Mouse (Mus musculus) 416B (cell line): Measurements from ENCODE around the gene Lrch1.
A peak's percentile ranks its signal among the peaks of the same experiment; 100 is the strongest.

ENCODE experiments used
- DNase-seq: peaks from one replicate; pipeline ENCODE4 v3.0.0; 2011; ENCODE audit warnings: low read depth

The Lrch1 gene

DNA sequence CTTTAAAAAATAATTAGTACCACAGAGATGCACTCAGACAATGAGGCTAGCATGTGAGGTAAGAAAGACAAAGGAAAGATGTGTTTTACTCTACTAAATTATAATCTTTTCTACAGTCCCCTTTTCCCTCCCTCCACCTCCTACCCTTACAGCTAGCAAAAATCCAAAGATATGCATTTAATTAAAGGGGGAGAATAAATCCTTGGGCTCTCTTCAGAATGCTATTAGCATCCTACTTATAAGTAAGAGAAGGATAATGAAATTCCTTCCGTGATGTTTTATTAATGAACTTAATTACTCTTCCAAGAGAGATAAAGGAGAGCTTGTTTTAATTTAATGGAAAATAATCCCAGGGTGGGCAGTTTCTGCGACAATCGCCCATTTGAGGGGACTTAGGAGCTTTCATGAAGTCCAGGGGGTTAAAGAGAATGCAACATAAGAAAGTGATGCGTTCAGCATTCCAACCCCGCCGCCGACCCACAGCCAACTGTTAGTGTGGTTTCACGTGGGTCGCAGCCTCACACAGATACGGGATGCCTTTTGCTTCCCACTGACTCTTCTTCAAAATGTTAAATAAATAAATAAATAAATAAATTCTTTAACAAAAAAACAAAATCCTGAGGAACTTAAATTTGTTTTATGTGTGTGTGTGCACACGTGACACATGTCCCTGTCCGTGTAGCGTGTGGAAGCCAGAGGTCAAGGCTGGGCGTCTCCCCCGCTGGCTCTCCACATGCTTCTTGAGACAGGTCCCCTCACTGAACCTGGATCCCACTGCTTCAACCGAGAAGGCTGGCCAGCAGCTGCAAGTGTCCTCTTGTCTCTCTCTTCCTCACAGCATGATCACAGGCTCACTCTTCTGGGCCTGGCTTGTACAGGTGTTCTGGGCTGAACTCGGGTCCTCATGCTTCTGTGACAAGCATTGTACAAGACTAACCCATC lies 132.6 kb downstream of the Lrch1 start:
- DNase-seq, result no peak

DNA sequence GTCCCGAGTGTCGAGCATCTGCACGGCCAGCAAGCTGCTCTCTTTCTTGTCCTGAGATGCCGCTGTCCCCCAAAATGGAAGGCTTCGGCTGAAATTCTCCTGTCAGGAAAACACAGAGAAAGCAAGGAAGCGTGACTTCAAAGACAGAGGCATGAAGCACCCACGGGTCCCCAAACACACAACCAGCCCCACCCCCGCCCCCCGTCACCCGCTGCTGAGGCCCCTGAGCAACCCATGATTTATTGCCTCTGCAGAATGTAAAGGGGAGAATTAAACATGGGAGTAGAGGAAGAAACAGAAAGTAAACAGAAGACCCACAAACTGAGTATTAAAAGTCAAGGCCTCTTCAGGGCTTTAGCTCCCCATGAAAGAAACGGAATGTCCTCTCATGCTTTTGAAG lies 136.1 kb downstream of the Lrch1 start:
- no peak for DNase-seq

DNA sequence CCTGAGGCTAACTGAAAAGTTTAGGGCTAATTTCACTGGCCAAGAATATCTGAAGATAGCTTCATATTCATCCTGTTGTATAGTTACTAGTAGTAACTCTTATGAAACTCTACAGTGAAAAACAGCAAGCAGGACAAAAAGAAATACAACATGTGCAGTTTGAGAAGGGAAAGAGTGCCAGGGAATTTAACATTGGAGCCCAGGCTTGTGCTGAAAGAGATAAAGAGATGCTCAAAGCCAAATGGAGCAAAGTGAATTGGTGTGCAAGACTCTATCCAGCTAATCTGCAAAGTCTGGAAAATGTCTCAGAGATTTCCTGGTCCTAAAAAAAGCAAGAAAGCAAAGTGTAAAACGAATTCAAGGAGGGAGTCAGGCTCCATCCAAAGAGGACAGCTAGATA lies 145.7 kb downstream of the Lrch1 start:
- DNase-seq, result no peak

DNA sequence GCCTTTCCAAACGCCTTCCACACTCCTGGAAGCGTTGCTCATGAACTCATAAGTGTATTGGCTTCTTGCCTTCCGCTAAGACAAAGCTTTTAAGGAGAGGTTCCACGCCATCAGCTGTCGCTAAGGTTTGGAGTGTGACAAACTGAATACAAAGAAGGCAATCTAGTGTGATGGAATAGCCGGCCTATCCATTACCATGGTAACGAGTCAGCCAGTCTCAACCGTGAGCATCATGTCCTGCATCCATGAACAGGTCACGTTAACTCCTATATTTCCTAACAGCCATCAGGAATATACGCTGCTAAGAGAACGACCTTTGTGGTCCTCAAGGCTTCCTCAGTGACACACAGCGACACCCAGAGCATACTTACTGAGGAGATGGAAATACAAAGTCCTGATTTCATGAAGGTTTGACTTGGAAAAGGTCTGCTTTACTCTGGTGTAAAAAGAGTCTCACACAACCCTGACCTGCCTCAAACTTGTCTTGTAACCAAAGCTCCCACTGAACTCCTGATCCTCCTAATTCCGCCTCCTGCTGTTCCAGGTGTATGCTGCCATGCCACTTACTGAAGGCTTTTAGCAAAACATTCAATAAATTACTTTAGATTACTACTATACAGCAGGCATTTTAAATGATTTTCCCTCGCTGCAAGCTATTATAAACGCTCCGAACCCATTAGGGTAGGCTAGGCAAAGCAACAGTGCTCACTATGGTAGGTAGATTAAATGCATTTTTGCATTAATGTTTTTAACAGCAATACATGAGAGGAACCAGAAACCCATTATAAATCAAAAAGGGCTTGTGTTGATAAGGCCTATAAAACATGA lies 149.4 kb downstream of the Lrch1 start:
- no peak for DNase-seq

DNA sequence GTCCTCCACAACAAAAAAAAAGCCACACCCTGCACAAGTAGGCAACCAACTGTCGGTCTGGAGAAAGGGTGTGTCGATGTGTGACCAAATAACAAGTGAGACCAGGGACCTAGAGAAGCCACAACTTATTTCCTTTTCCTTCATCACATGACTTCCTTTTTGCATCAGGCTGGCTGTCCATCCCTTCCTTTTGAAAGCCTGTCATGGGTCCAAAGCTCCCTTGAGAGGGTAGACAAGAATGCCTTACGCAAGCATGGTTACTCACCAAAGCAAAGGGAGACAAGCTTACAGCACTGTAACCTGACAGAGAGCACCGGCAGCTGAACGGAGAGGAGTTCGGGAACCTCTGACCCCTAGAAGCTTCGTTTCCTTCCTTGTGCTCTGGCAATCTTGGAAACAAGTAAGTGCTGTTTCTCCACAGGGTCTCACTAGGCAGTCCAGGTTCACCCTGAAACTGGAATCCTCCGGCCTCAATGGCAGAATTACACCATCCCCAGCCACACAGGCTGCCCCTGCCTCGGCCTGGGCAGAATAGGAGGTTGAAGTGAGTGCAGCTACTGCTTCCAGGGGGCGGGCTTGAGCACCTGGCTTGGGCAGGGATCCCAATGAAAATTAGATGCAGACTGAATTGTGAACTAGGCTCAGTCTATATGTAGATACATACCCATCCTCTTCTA lies 150.2 kb downstream of the Lrch1 start:
- peak; percentile 88 for DNase-seq

DNA sequence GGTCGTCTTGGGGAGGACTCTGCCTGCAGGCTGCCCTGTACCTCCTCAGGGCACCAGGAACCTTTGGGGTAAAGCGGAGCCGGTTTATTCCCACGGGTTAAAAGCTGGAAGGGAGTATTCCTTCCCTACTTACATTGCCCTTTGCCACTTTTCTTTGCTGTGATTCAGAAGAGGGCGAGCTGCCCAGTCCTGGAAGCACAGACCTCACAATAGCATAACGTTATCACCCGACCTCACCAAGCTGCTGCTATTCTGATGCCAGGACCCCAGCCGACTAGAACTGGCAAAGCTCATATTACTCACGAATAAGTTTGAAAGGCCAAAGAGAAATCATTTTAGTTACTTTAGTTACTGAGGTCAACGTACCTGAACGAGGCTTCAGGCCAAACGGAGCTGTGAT lies 152.7 kb downstream of the Lrch1 start:
- DNase-seq, result no peak

DNA sequence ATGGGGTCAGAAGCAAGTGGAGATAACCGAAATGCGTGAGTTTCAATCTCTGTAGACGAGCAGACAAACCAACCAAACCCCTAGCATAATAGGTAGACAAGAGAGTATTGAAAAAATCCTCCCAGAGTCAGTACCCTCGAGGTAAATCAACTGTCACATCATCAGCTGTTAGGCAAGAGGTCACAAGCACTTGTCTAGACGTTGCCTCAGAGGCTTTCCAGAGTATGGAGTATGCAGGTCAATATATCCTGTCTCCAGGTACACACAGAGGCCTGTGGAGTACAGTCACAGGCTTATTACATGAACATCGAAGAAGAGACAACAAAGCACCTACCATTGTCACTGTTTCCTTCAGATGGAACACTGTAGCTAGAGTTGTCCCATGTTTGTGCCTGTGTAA lies 154.9 kb downstream of the Lrch1 start:
- no peak for DNase-seq

DNA sequence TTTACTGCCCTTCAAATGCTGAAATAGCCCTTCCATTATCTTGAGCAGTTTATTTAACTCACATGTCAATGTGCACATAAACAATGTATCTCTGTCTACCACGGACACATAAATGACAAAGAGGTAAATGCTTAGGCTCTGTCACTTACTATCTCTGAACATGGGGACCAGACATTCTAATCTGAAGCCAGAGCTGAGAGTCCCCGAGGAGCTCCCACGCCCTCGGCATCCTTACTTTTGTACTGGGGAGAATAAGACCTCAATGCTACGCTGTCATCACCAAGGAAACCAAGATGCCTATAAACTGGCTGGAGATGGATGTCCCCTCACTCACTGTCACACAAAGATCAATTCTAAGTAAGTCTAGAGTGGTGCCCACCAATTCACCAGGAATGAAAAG lies 157.1 kb downstream of the Lrch1 start:
- DNase-seq, result no peak

DNA sequence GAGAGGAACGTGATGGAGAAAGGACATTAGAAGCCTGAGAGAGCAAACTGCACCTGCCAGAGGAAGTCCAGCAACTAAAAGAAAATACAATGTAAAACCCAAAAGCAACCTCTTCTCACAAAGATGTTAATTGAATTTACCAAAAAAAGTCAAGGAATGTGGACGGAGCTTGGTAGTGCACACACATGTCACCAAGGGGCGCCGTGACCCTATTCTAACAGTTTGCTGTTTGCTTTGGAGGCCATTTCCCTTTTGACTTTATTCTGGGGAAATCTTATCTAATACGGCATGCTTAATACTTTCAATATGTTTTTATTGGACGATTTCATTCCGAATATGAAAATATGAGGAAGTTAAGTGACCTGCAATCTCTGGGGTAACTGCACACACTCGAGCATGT lies 158.9 kb downstream of the Lrch1 start:
- peak; percentile 33 for DNase-seq

DNA sequence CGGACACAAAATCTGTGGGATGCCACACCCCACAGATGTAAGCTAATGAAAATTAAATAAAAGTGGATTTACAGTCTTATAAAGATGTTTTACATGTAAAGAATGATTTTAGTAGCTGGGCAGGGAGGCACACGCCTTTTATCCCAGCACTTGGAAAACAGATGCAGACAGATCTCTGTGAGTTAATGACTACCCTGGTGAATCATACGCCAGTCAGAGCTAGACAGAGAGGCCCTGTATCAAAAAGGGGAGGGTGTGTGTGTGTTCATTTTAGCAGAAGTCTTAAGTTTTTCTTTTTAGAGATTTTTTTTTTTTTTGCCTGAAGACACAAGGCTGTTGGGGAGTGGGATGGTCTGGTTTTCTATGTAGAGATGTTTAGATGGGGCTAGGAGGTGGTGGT lies 160.0 kb downstream of the Lrch1 start:
- DNase-seq, result no peak

DNA sequence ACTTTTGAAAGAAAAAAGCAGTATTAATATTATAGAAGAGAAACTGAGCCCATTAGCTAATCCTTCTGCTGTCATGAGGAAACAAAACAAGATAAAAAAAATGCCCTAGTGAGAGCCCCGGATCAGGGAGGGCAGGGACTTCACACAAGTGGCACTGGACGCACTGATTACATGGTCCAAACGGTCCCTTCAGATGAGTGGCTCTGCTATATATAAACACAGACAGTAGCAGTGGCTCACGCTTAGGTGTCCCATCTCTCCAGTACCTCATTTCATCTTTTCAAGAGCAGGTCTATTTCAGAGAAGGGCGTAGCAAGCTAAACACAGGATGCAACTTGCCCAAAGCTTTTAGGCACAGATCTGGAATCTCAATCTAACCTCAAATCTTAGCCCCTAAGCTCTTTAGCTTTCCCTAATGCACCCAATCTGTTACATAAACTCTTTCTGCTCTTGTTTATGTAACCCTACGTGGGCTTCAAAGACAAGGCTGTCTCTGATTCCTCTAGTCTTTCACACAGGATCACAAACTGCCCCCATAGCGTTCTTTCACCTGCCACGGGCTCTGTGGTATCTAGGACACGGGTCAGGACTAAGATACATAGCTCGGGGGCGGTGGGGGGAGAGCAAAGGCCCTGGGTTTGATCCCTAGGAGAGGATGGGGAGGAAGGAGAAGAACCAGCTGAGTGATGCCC lies 163.3 kb downstream of the Lrch1 start:
- no peak for DNase-seq

DNA sequence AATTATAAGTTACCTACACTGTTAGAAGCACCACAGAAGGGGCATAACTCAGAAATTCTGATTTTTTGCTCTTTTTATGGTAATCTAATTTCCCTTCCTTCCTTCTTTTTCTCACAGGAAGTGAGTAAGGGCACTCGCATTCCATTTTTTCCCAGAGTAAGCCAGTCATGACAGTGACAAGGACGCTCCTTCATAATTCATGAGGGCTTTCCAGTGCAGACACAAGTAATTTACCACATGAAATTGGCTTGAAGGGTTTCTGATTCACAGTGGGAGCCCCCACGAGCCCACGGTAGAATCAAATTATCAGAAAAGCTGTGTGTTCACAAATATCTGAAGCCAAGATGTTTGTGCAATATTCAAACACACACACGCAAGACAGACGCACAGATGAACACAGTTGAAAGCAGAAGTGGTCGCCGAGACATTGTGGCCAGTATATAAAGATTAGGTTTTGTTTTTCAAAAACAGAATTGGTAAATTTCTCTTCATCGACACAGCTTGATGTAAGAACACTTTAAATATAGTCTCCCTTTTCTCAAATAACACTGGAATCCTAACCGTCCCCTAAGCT lies 173.5 kb downstream of the Lrch1 start:
- DNase-seq, result peak; percentile 20

DNA sequence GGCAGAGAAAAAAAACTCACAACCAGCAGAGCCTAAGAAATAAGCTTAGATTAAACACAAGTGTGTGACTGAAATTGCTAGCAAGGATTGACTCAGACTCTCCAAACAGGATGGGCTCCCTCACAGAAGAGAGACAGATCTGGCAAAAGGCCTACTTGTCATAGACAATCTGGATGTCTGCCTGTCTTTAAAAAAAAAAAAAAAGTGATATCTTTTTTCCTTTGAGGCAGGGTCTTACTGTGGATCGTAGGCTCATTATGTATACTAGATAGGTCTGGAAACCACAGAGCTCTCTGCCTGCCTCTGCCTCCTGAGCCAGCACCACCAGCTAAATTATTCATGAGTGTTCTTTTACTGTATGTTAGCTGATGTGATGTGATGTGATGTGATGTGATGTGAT lies 179.8 kb downstream of the Lrch1 start:
- no peak for DNase-seq

DNA sequence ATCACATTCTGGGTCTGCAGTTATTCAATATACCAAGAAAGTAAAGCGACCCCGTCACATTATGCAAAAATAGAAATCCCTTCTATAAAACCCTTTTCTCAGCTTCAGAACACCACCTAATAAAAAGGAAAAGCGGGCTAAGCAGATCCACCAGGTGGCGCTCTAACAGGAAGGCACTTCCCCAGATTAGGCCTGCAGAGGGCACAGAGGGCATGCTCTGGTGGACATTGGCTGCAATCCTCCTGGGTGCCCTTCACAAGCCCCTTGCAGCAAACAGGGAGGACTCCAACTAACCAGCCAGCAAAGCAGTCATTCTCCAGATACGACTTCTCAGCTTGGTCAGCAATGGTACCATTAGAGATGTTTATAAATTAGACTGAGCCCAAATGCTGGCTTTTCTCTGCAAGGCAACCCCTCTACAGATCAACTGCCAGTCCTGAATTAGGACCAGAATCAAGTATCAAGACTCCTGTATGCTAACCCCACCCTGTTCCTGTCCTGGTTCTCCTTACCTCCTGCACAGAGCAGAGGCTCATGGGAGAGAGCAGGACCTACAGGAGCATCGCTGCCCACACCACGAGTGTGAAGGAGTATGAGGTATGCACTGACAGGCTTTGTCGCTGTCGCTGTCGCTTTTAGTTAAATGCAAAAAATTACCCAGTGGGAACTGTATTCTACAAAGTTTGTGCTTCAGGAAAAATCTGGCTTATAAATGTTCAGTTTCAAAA lies 183.3 kb downstream of the Lrch1 start:
- peak; percentile 76 for DNase-seq

DNA sequence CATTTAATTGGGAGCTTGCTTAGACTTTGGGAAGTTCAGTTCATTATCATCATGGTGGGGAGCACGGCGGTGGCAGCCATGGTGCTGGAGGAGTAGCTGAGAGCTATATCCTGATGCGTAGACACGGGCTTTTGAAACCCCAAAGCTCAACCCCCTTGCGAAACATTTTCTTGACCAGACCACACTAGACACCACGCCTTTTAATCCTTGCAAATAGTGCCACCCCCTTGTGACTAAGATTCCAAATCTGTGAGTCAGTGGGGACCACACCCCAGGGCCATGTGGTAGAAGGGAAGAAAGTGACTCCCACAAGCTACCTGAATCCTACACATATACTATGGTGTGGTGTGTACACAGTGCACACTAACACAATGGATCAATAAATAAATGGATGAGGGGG lies 210.8 kb downstream of the Lrch1 start:
- DNase-seq, result peak; percentile 79

DNA sequence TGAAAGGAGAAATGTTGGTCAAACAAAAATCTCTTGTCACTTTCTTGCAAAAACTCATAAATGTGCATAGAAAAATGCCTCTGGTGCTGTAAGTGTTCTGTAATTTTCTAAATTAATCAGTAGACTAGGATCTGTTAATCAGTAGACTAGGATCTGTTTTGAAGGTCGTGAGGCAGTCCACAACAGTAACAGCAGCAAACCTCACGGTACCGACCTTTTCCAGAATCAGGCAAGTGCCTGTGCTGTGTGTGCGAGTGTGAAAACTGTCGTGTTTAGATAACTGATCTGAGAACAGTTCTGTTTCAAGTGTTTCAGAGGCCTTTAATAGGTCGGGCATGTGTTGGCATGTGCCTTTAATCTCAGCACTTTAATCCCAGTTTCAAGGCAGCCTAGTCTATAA lies 212.2 kb downstream of the Lrch1 start:
- DNase-seq, result no peak

DNA sequence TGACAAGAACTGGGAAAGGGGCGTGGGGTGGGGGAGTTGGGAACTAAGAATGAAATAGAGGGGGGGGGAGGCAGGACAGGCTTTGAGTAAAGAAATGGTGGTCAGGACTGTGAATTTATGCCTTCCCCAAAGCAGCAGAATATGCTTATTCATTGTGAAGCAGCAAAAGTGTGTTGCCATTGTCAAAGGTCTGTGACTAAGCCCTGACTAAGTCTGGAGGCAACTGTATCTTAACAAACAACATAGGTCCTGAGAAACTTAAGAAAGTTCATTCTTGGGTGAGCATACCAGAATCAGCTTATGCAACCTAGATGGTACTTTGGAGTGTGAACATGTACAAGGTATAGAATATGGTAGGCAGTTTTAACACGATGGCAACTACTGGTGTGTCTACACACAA lies 214.3 kb downstream of the Lrch1 start:
- DNase-seq, result peak; percentile 89

DNA sequence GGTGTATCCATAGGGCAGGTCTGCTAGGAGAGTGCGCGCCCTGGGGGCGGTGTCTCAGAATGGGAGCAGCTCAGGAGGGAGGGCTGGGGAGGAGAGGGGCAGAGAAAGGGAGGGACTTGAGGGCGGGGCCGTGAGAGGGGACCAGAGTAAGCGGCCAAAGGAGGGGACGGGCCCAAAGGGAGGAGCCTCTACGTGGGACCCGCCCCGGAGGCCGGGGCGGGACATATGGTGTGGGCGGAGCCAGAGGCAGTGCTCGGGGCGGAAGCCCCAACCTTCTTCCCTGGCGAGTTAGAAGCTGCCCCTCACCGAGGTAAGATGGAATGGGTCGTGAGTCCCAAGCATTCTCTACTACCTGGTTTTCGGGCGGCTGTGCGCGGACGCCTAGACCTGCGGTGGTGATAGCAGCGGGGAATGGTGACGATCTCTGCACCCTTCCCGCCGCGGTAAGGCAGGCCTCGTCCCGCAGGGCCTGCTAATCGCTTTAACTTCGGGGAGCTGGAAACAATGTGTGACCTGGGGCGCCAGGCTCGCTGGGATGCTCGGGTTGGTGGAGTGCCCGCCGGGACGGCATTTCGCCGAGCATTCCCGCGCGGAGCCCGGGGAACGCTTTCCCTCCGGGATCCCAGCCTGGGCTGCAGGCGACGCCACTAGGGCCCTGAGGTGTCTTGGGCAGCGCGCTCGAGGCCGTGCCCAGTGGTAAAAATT lies 215.4 kb downstream of the Lrch1 start, which contains the start of gene Esd:
Esd (plus strand) TSS at position 219 of the 705 bp plus-strand sequence.
- peak; percentile 96 for DNase-seq

DNA sequence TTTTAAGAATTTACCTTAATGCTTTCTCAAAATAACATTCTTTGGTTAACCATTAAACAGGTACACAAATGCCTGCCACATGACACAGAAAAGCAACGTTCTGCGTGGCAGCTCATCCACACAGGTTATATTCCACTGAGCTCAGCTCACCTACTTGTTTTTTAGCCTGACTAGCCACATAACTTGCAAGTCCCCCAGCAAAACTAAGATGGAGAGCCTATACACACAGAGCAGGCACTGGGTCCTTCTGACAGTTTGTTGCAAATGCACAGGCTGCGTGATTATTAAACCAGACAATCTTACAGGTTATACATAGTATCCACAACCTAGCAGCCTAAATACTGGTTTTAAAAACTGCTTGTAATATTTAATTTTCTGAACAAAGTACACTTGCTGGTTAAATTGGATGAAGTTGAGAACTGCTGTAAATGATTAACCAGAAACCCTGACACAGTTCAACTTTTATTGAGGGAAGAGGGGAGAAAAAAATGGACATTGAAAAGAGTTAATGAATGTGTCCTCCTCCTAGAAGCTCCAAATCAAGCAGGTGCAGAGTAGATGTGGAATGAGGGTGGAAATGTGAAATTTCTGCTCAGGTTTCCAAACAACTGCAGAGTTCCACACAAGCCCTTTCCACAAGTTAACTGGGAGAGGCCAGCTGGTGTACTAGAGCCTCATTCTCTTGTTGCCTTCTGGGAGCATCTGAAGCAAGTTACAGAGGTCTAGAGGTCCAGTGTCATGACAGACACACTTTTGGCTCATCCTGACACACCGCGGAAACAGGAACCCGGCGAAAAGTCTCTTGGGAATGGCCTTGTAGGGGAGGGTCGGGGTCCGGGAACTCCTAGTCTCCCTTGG lies 216.2 kb downstream of the Lrch1 start:
- DNase-seq, result no peak
